Mouse (Mus musculus) MEL (cell line): ENCODE measurements around the gene Zscan2. TPM values are rescaled to one million over a fixed set of nuclear protein-coding genes. Genes with fewer than 3 reads are reported as not detected.

Source experiments
- DNase-seq: peaks from one replicate; pipeline ENCODE4 v3.0.0; 2011; ENCODE audit warnings: low read depth, low spot score
- H3K27ac ChIP-seq: 2 replicates; pipeline ENCODE4 v1.5.1; 2012; ENCODE audit warnings: low read depth, mild to moderate bottlenecking, control low read depth, low read length, moderate library complexity; ENCODE audit not compliant: control insufficient read depth
- H3K27me3 ChIP-seq, 2 experiments: fragments of 150-350 bp in 1 of 2; sonication (generic) in 1 of 2; 2 replicates each; pipeline ENCODE4 v1.6.1; 2012; ENCODE audit warnings: low read length in 2 of 2, mild to moderate bottlenecking in 2 of 2, improper control_type of control experiment in 1 of 2, moderate library complexity in 1 of 2; ENCODE audit not compliant: insufficient read depth in 2 of 2, control insufficient read depth in 1 of 2
- H3K36me3 ChIP-seq, 2 experiments: 2 replicates each; pipeline ENCODE4 v1.6.1; 2012 to 2014; ENCODE audit warnings: low read length in 2 of 2, improper control_type of control experiment in 1 of 2, inconsistent platforms in 1 of 2, mild to moderate bottlenecking in 1 of 2; ENCODE audit not compliant: insufficient read depth in 2 of 2, control insufficient read depth in 1 of 2
- H3K4me1 ChIP-seq, 2 experiments: fragments of 150-350 bp in 1 of 2; sonication (generic) in 1 of 2; 2 replicates each; pipeline ENCODE4 v1.6.1; 2012; ENCODE audit warnings: low read length in 2 of 2, improper control_type of control experiment in 1 of 2, mild to moderate bottlenecking in 1 of 2; ENCODE audit not compliant: insufficient read depth in 2 of 2, control insufficient read depth in 1 of 2
- H3K4me3 ChIP-seq, 2 experiments: fragments of 150-350 bp in 1 of 2; sonication (generic) in 1 of 2; 2 replicates each; pipeline ENCODE4 v1.5.1; 2012; ENCODE audit warnings: low read depth in 2 of 2, low read length in 2 of 2, mild to moderate bottlenecking in 2 of 2, moderate library complexity in 2 of 2, control low read depth in 1 of 2, improper control_type of control experiment in 1 of 2; ENCODE audit not compliant: control insufficient read depth in 1 of 2, insufficient read depth in 1 of 2
- H3K79me2 ChIP-seq: 2 replicates; pipeline ENCODE4 v1.6.1; 2012; ENCODE audit warnings: mild to moderate bottlenecking, low read length, moderate library complexity; ENCODE audit not compliant: control insufficient read depth, poor library complexity, insufficient read depth
- H3K9ac ChIP-seq: 2 replicates; pipeline ENCODE4 v1.6.1; 2012; ENCODE audit warnings: low read depth, mild to moderate bottlenecking, control low read depth, low read length, moderate library complexity; ENCODE audit not compliant: control insufficient read depth, poor library complexity, severe bottlenecking
- H3K9me3 ChIP-seq: fragments of 150-350 bp; sonication (generic); replicated peaks from 2 replicates; pipeline ENCODE4 v1.6.1; 2012; ENCODE audit warnings: mild to moderate bottlenecking, low read length, improper control_type of control experiment, moderate library complexity; ENCODE audit not compliant: insufficient read depth
- BHLHE40 ChIP-seq: IDR thresholded peaks from 2 replicates; pipeline ENCODE4 v1.6.1; 2012; ENCODE audit warnings: low read depth, mild to moderate bottlenecking, inconsistent platforms, low read length, improper control_type of control experiment, borderline replicate concordance
- CHD1 ChIP-seq: IDR thresholded peaks from 2 replicates; pipeline ENCODE4 v1.6.1; 2012; ENCODE audit warnings: low read depth, mild to moderate bottlenecking, inconsistent platforms, low read length, improper control_type of control experiment
- CTCF ChIP-seq, 3 experiments: IDR thresholded peaks in 2 of 3; conservative IDR thresholded peaks in 1 of 3; 2 replicates each; pipeline ENCODE4 v1.5.1; 2011 to 2012; ENCODE audit warnings: low read length in 3 of 3, low read depth in 2 of 3, mild to moderate bottlenecking in 2 of 3, improper control_type of control experiment in 1 of 3, inconsistent platforms in 1 of 3, mixed read lengths in 1 of 3, moderate library complexity in 1 of 3; ENCODE audit not compliant: control insufficient read depth in 1 of 3, insufficient read depth in 1 of 3, poor library complexity in 1 of 3, severe bottlenecking in 1 of 3
- E2F4 ChIP-seq: IDR thresholded peaks from 2 replicates; pipeline ENCODE4 v1.6.1; 2011; ENCODE audit warnings: low read depth, low read length, improper control_type of control experiment, borderline replicate concordance
- ELF1 ChIP-seq: IDR thresholded peaks from 2 replicates; pipeline ENCODE4 v1.6.1; 2014; ENCODE audit warnings: low read depth, mild to moderate bottlenecking, inconsistent platforms, low read length, improper control_type of control experiment, moderate library complexity
- EP300 ChIP-seq, 2 experiments: IDR thresholded peaks; 2 replicates each; pipeline ENCODE4 v1.6.1; 2011; ENCODE audit warnings: improper control_type of control experiment in 2 of 2, low read length in 2 of 2, low read depth in 1 of 2, mild to moderate bottlenecking in 1 of 2
- ETS1 ChIP-seq: IDR thresholded peaks from 2 replicates; pipeline ENCODE4 v1.6.1; 2012; ENCODE audit warnings: low read depth, mild to moderate bottlenecking, inconsistent platforms, low read length, improper control_type of control experiment, moderate library complexity
- GABPA ChIP-seq: IDR thresholded peaks from 2 replicates; pipeline ENCODE4 v1.6.1; 2012; ENCODE audit warnings: low read depth, mild to moderate bottlenecking, inconsistent platforms, low read length, improper control_type of control experiment, moderate library complexity
- GATA1 ChIP-seq: IDR thresholded peaks from 2 replicates; pipeline ENCODE4 v1.6.1; 2011; ENCODE audit warnings: low read depth, low read length, improper control_type of control experiment
- HCFC1 ChIP-seq: IDR thresholded peaks from 2 replicates; pipeline ENCODE4 v1.6.1; 2012; ENCODE audit warnings: low read depth, mild to moderate bottlenecking, inconsistent platforms, low read length, improper control_type of control experiment, moderate library complexity
- KAT2A ChIP-seq: conservative IDR thresholded peaks from 2 replicates; pipeline ENCODE4 v1.6.1; 2012; ENCODE audit warnings: low read depth, low read length, improper control_type of control experiment, inconsistent platforms
- MXI1 ChIP-seq: IDR thresholded peaks from 2 replicates; pipeline ENCODE4 v1.6.1; 2011; ENCODE audit warnings: mild to moderate bottlenecking, low read depth, low read length, improper control_type of control experiment
- MYC ChIP-seq: IDR thresholded peaks from 2 replicates; pipeline ENCODE4 v1.6.1; 2011; ENCODE audit warnings: low read depth, mild to moderate bottlenecking, low read length, improper control_type of control experiment, moderate library complexity
- NELFE ChIP-seq: IDR thresholded peaks from 2 replicates; pipeline ENCODE4 v1.6.1; 2011; ENCODE audit warnings: low read depth, low read length, improper control_type of control experiment
- NRF1 ChIP-seq: IDR thresholded peaks from 2 replicates; pipeline ENCODE4 v1.6.1; 2014; ENCODE audit warnings: low read depth, mild to moderate bottlenecking, inconsistent platforms, low read length, improper control_type of control experiment, moderate library complexity; ENCODE audit not compliant: poor library complexity, insufficient read depth, severe bottlenecking
- POLR2AphosphoS2 ChIP-seq: IDR thresholded peaks from 2 replicates; pipeline ENCODE4 v1.6.1; 2011; ENCODE audit warnings: low read length, improper control_type of control experiment
- SIN3A ChIP-seq: IDR thresholded peaks from 2 replicates; pipeline ENCODE4 v1.6.1; 2012; ENCODE audit warnings: low read length, improper control_type of control experiment, inconsistent platforms
- TAL1 ChIP-seq: IDR thresholded peaks from 2 replicates; pipeline ENCODE4 v1.6.1; 2012; ENCODE audit warnings: mild to moderate bottlenecking, inconsistent platforms, low read length, moderate library complexity, mixed read lengths
- TBP ChIP-seq: IDR thresholded peaks from 2 replicates; pipeline ENCODE4 v1.8.0; 2011; ENCODE audit warnings: low read depth, low read length, improper control_type of control experiment
- TCF12 ChIP-seq: IDR thresholded peaks from 2 replicates; pipeline ENCODE4 v1.6.1; 2014; ENCODE audit warnings: low read depth, mild to moderate bottlenecking, inconsistent platforms, low read length, improper control_type of control experiment, moderate library complexity
- UBTF ChIP-seq: IDR thresholded peaks from 2 replicates; pipeline ENCODE4 v1.6.1; 2012; ENCODE audit warnings: low read depth, mild to moderate bottlenecking, inconsistent platforms, low read length, improper control_type of control experiment, moderate library complexity, borderline replicate concordance; ENCODE audit not compliant: insufficient read depth
- ZC3H11A ChIP-seq: IDR thresholded peaks from 2 replicates; pipeline ENCODE4 v1.6.1; 2012; ENCODE audit warnings: low read depth, mild to moderate bottlenecking, inconsistent platforms, low read length, improper control_type of control experiment
- ZKSCAN1 ChIP-seq: IDR thresholded peaks from 2 replicates; pipeline ENCODE4 v1.6.1; 2012; ENCODE audit warnings: low read depth, mild to moderate bottlenecking, inconsistent platforms, low read length, improper control_type of control experiment, moderate library complexity
- ZMIZ1 ChIP-seq: IDR thresholded peaks from 2 replicates; pipeline ENCODE4 v1.6.1; 2012; ENCODE audit warnings: low read depth, mild to moderate bottlenecking, inconsistent platforms, low read length, improper control_type of control experiment, moderate library complexity
- ZNF384 ChIP-seq: IDR thresholded peaks from 2 replicates; pipeline ENCODE4 v1.6.1; 2012; ENCODE audit warnings: low read depth, mild to moderate bottlenecking, inconsistent platforms, low read length, improper control_type of control experiment
- polyA plus RNA-seq, 2 experiments: library from polyadenylated mRNA; stranded (reverse) in 1 of 2; unstranded in 1 of 2; fragments of >175 nt in 1 of 2; fragments of >200 nt in 1 of 2; gene quantifications; 2 replicates each; pipeline versions ENCODE4 v1.2.1 to v1.2.4; 2012; ENCODE audit warnings: low replicate concordance in 2 of 2, low read depth in 1 of 2; ENCODE audit not compliant: insufficient read length in 2 of 2, insufficient read depth in 1 of 2, missing spikeins in 1 of 2
- total RNA-seq: library from RNA; depleted of rRNA; stranded (reverse); fragments of 300-350 nt; gene quantifications from 2 replicates; pipeline ENCODE4 v1.2.3, GENCODE M21; 2012

Gene Zscan2
- total and polyA plus RNA-seq, 3 experiments, result 1.2 to 2.4 TPM; not detected in 1

GRCm38 (mm10) chr7:80893753-80894129, 33.0 kb downstream of the Zscan2 start:
- H3K36me3 ChIP-seq, result peaks cover 5 to 12% of the 10 kb centered on the region in 2 experiments
- H3K27ac ChIP-seq, result no peak overlapping the region
- TF ChIP-seq NRF1 (no peak), TBP (no peak), NELFE (no peak), ZKSCAN1 (no peak), UBTF (no peak), EP300 (IDR thresholded peaks at IDR 0.05; ENCODE audit: low read depth in 1 of 2, low read length in 2 of 2) (no peak), BHLHE40 (no peak), MYC (no peak), ZNF384 (no peak), CHD1 (no peak), GABPA (no peak), TCF12 (no peak), KAT2A (no peak), ELF1 (no peak), E2F4 (no peak), ETS1 (no peak)
- H3K4me1 ChIP-seq, result peaks cover 0 to 11% of the 10 kb centered on the region in 2 experiments; a peak in 3 of 4 replicates
- 0 out of 2 replicates have a peak, but pooled peaks cover 2% of the 10 kb centered on the region for H3K79me2 ChIP-seq
- no peaks in the 10 kb centered on the region for H3K9me3 ChIP-seq
- no peak for DNase-seq
- H3K4me3 ChIP-seq, result no peak overlapping the region
- no peaks in the 10 kb centered on the region for H3K27me3 ChIP-seq
- no peak overlapping the region for H3K9ac ChIP-seq

- Histone ChIP-seq H3K27me3 (no peaks in the 10 kb centered on the region), H3K36me3 (peaks cover 8 to 12% of the 10 kb centered on the region in 2 experiments), H3K9me3 (no peaks in the 10 kb centered on the region), H3K79me2 (0 out of 2 replicates have a peak, but pooled peaks cover 2% of the 10 kb centered on the region), H3K4me1 (peaks cover 0 to 8% of the 10 kb centered on the region in 2 experiments; a peak in 3 of 4 replicates), H3K27ac (no peak overlapping the region), H3K9ac (no peak overlapping the region), H3K4me3 (no peak overlapping the region)
- DNase-seq, result no peak
- no peak for TF ChIP-seq TAL1
- TF ChIP-seq ZMIZ1, result no peak
- no peak for TF ChIP-seq EP300 (IDR thresholded peaks at IDR 0.05; ENCODE audit: low read depth in 1 of 2, low read length in 2 of 2)
- TF ChIP-seq CTCF (IDR thresholded peaks at IDR 0.05 in 2 of 3, conservative IDR thresholded peaks at IDR 0.05 in 1 of 3; ENCODE audit: control insufficient read depth in 1 of 3, insufficient read depth in 1 of 3, low read depth in 2 of 3, low read length in 3 of 3, poor library complexity in 1 of 3, severe bottlenecking in 1 of 3), result no peak
- TF ChIP-seq ZC3H11A, result no peak
- no peak for TF ChIP-seq TCF12
- TF ChIP-seq HCFC1, result no peak
- no peak for TF ChIP-seq POLR2AphosphoS2
- no peak for TF ChIP-seq ZNF384
- no peak for TF ChIP-seq SIN3A
- TF ChIP-seq GATA1, result no peak
- no peak for TF ChIP-seq MXI1
- TF ChIP-seq E2F4, result no peak
- no peak for TF ChIP-seq BHLHE40
These were observed 33.5 kb downstream of the Zscan2 start for GRCm38 (mm10) chr7:80894196-80894595.
